Comparison of ENCODE assay signal across 1 mouse cellular context in the genomic region with DNA sequence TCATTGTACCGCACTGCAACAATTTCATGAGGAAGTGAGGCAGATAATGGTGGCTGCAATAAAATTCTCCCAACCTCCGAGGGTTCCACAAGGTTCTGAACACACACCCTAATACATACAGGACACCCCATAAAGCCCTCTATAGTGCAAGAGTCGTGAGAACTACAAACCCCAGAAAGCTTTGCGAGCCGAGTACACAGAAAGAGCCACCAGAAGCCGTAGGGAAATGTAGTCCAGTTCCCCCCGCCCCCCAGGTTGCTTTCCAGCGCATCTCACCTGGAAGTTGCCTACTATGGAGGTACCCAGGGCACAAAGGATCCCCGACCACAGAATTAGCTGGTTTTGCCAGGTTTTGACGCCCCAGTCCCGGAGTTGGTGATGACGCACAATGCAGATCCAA.
TF ChIP-seq lines count a peak whose summit lies in the region.

No protein-coding gene starts in this region.

TF ChIP-seq in ES-E14, 5 proteins besides CTCF, POLR2A, EP300 and RAD21:
- TF ChIP-seq MAFK (IDR thresholded peaks at IDR 0.05; ENCODE audit: insufficient read depth, low read depth, low read length) (no peak), HCFC1 (IDR thresholded peaks at IDR 0.05; ENCODE audit: borderline replicate concordance, insufficient read depth, low read length) (peak; percentile 97)
